Mouse (Mus musculus) midbrain, embryonic 11.5 days (tissue): ENCODE results near the gene Odc1. TPM values are rescaled to one million over a fixed set of nuclear protein-coding genes. Genes with fewer than 3 reads are reported as not detected.
"Not testable (repeated sequence)": the region's sequence is repeated elsewhere in the genome, so short reads cannot be mapped to it uniquely, and the experiment has no call there.

ENCODE experiments used
- ATAC-seq: fragments of 200-750 bp; cut with Nextera tagmentation; 2 replicates; pipeline ENCODE4 v1.8.0; 2017; ENCODE audit warnings: moderate TSS enrichment, moderate library complexity; ENCODE audit not compliant: low FRiP score
- DNase-seq: peaks from one replicate; pipeline ENCODE4 v3.0.0; 2015; ENCODE audit warnings: low spot score; ENCODE audit errors: missing footprints
- H3K27ac ChIP-seq: fragments of 300-500 bp; sonication (generic); 2 replicates; pipeline ENCODE4 v1.5.1; 2014; ENCODE audit warnings: low read depth, low read length
- H3K27me3 ChIP-seq: fragments of 300-500 bp; sonication (generic); 2 replicates; pipeline ENCODE4 v1.6.1; 2014; ENCODE audit warnings: mild to moderate bottlenecking, low read length, moderate library complexity, mixed read lengths; ENCODE audit not compliant: control insufficient read depth, insufficient read depth
- H3K36me3 ChIP-seq: fragments of 300-500 bp; sonication (generic); 2 replicates; pipeline ENCODE4 v1.6.1; 2014; ENCODE audit warnings: mild to moderate bottlenecking, low read length, moderate library complexity, mixed read lengths; ENCODE audit not compliant: control insufficient read depth, insufficient read depth
- H3K4me1 ChIP-seq: fragments of 300-500 bp; sonication (generic); 2 replicates; pipeline ENCODE4 v1.6.1; 2014; ENCODE audit warnings: low read length; ENCODE audit not compliant: control insufficient read depth, insufficient read depth
- H3K4me2 ChIP-seq: fragments of 300-500 bp; sonication (generic); 2 replicates; pipeline ENCODE4 v1.6.1; 2014; ENCODE audit warnings: mild to moderate bottlenecking, moderate library complexity
- H3K4me3 ChIP-seq: fragments of 300-500 bp; sonication (generic); 2 replicates; pipeline ENCODE4 v1.5.1; 2014; ENCODE audit warnings: low read depth, low read length
- H3K9ac ChIP-seq: fragments of 300-500 bp; sonication (generic); 2 replicates; pipeline ENCODE4 v1.6.1; 2014; ENCODE audit warnings: low read length
- H3K9me3 ChIP-seq: fragments of 300-500 bp; sonication (generic); 2 replicates; pipeline ENCODE4 v1.6.1; 2016; ENCODE audit warnings: low read length; ENCODE audit not compliant: control insufficient read depth
- WGBS: fragments of 180-500 bp; shearing (Covaris S2); extraction: QIAGEN DNeasy Blood & Tissue Kit; methylation state at CpG from one replicate; pipeline ENCODE4 v1.1.7; 2014; 5-methylcytosine and 5-hydroxymethylcytosine counted together
- polyA plus RNA-seq: library from polyadenylated mRNA; unstranded; fragments of >200 nt; fragmentation: Nextera tagmentation; extraction: Ambion mirVana; gene quantifications from 2 replicates; pipeline ENCODE4 v1.2.1, GENCODE M21; 2014

The Odc1 gene
- polyA plus RNA-seq, 1 experiment from 2014 or later, result 314 TPM

DNA sequence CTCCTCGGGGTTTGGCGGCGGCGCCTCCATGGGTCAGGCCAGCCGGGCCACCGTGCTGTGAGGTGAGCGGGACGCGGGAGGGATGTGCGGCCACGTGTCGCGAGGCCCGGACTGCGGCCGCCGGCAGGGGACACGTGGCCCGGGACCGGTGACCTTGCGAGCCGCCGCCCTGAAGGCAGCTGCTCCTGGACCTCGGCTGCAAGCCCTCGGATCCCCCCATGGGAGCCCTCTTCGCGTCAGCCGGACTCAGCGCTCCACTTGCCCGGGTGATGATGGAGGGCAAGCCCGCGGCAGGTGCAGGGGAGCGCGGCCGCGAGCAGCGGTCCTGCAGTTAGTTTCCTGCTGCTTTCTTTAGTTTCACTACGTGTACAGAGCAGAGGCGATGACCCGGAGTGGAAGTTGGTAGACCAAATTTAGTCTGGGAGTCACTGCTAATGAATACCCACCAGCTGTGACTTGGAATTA is 545 bp downstream of the Odc1 start:
- WGBS, result 0% methylated on average over 38 of the region's 40 CpGs
- peaks cover 14% of the 10 kb centered on the region for H3K4me1 ChIP-seq
- H3K4me2 ChIP-seq, result peak overlapping the region; percentile 66
- no peaks in the 10 kb centered on the region for H3K9me3 ChIP-seq
- no peaks in the 10 kb centered on the region for H3K27me3 ChIP-seq
- H3K9ac ChIP-seq, result peak overlapping the region; percentile 96
- ATAC-seq (peak; percentile 72), DNase-seq (no peak)
- H3K36me3 ChIP-seq, result peaks cover 4% of the 10 kb centered on the region; the same call in 1 of the 2 replicates
- peak overlapping the region; percentile 81 for H3K27ac ChIP-seq
- peak overlapping the region; percentile 89 for H3K4me3 ChIP-seq

DNA sequence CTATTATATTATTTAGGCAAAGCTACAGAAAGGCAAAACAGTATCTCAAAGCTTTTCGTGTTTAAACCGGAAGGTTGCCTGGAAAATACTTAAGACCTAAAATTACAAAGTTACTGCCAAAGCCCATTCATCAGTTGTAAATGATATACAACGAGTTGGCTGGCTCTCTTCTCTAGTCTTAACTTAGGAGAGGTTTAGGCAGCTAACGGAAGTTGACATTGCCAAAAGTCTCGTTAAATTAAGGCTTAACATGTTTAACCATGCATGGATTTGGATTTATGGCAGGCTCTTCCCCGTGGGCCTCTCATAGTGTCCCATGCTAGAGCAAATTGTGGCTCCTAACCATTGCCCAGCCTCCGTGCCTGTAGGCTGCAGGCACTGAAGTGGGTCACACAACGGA is 1.3 kb downstream of the Odc1 start:
- Histone ChIP-seq H3K4me3 (peak overlapping the region; percentile 89), H3K9ac (peak overlapping the region; percentile 96), H3K4me2 (peak overlapping the region; percentile 66), H3K36me3 (peaks cover 6% of the 10 kb centered on the region; the same call in 1 of the 2 replicates), H3K27me3 (no peaks in the 10 kb centered on the region), H3K9me3 (no peaks in the 10 kb centered on the region), H3K27ac (no peak overlapping the region), H3K4me1 (peaks cover 14% of the 10 kb centered on the region)
- ATAC-seq (no peak), DNase-seq (peak; percentile 92)
- 4% methylated on average over 8 of the region's 8 CpGs for WGBS

DNA sequence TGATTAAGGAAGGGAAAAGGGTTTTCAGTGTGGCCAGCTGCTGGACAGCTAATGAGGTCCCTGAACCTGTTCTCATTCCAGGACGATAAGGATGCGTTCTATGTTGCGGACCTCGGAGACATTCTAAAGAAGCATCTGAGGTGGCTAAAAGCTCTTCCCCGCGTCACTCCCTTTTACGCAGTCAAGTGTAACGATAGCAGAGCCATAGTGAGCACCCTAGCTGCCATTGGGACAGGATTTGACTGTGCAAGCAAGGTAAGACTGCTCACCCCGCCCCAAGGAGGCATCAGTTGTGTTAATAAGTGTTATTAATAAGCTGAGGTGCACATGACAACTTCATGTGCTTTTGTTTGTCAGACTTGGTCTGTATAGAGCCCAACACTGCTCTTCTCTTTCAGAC is 3.0 kb downstream of the Odc1 start:
- 94% methylated on average over 9 of the region's 9 CpGs for WGBS
- H3K27me3 ChIP-seq, H3K27ac ChIP-seq, H3K4me2 ChIP-seq, H3K9me3 ChIP-seq, DNase-seq, H3K9ac ChIP-seq, ATAC-seq, H3K4me3 ChIP-seq: not testable (repeated sequence)
- H3K4me1 ChIP-seq, result peaks cover 14% of the 10 kb centered on the region
- peaks cover 14% of the 10 kb centered on the region for H3K36me3 ChIP-seq

DNA sequence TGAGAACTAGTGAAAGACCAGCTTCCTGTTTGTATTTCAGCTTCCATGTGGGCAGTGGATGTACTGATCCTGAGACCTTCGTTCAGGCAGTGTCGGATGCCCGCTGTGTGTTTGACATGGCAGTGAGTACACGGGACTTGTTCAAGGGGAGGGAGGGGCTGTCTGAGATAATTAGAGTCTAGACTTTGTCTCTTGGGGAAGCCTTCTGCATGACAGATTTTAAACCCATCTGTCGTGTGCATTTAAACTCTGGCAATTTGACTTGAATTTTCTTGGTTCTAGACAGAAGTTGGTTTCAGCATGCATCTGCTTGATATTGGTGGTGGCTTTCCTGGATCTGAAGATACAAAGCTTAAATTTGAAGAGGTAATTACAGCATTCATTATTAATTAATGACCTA is 3.9 kb downstream of the Odc1 start:
- Histone ChIP-seq H3K9me3 (no peaks in the 10 kb centered on the region), H3K27me3 (no peaks in the 10 kb centered on the region), H3K27ac (no peak overlapping the region), H3K4me2 (no peak overlapping the region), H3K36me3 (peaks cover 14% of the 10 kb centered on the region), H3K9ac (no peak overlapping the region), H3K4me3 (no peak overlapping the region), H3K4me1 (peaks cover 14% of the 10 kb centered on the region)
- 76% methylated on average over 5 of the region's 5 CpGs for WGBS
- no peak for DNase-seq
- ATAC-seq, result no peak

DNA sequence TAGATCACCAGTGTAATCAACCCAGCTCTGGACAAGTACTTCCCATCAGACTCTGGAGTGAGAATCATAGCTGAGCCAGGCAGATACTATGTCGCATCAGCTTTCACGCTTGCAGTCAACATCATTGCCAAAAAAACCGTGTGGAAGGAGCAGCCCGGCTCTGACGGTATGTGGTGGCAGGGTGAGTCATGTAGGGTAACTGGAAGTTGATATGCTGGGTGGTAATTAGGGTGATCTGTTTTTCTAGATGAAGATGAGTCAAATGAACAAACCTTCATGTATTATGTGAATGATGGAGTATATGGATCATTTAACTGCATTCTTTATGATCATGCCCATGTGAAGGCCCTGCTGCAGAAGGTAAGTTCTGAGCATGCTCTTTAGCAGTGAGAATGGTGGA is 4.8 kb downstream of the Odc1 start:
- not testable (repeated sequence) for ATAC-seq, H3K4me2 ChIP-seq, H3K9me3 ChIP-seq, H3K27me3 ChIP-seq, H3K9ac ChIP-seq, DNase-seq, H3K4me3 ChIP-seq, H3K27ac ChIP-seq
- peaks cover 11% of the 10 kb centered on the region for H3K4me1 ChIP-seq
- H3K36me3 ChIP-seq, result peaks cover 14% of the 10 kb centered on the region
- 95% methylated on average over 5 of the region's 5 CpGs for WGBS

DNA sequence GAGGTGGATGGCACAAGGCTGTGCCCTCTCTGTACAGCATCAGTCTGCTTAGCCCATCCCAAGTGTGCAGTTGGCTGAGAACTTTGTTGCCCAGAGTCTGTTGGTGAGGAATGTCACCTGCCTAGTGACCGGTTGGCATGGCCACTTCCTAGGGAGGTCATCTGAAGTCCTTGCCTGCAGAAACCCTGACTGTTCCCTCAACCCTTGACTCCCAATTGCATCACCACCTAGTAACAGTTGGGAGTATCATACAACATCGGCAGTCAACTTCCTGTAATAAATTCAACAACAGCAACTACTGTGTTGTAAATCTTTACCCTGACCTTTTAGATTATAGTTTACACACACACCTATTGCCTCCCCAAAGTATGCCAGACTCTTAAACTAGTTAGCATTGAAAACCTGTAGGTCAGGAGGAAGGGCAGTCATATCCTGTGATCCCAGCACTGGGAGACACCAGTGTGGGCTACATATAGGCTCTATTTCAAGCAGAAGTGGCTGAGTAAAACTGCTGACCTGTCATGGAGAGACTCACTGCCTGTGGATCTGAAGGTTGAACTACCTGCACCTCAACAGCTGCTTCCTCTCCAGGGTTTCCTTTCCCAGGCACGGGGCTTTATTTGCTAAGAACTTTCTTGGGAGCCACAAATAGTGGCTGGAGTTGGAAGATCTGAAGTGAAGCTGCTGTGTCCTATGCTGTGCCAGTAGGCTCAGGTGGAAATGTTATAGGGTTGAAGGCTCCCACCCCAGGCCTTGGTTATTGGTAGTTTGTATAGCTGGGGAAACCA is 6.8 kb downstream of the Odc1 start:
- H3K4me1 ChIP-seq, result peaks cover 6% of the 10 kb centered on the region
- H3K36me3 ChIP-seq, result peaks cover 14% of the 10 kb centered on the region
- H3K9me3 ChIP-seq, result no peaks in the 10 kb centered on the region
- H3K4me3 ChIP-seq, result no peak overlapping the region
- WGBS, result 83% methylated on average over 3 of the region's 3 CpGs
- DNase-seq (peak; percentile 89), ATAC-seq (no peak)
- H3K4me2 ChIP-seq, result no peak overlapping the region
- no peak overlapping the region for H3K9ac ChIP-seq
- H3K27me3 ChIP-seq, result no peaks in the 10 kb centered on the region
- no peak overlapping the region for H3K27ac ChIP-seq

DNA sequence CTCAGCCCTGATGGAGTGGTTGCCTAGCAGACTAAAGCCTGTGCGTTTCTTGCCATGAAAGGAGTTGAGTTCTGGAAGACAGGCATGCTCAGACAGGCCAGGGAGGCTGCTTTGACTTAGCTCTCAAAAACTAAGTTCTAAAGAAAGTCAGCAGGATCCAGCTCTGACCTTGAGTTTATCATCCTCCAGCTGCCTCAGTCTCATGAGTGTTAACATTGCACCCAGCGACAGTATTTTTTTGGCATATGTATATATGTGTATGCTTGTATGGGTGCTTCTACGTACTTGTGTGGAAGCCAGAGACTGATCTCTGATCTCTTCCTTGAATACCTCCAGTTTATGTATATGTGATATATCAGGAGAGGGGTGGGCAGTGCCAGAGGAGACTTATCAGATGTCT is 7.8 kb downstream of the Odc1 start:
- ATAC-seq (no peak), DNase-seq (no peak)
- no peak overlapping the region for H3K4me2 ChIP-seq
- H3K27ac ChIP-seq, result no peak overlapping the region
- H3K27me3 ChIP-seq, result no peaks in the 10 kb centered on the region
- no peak overlapping the region for H3K4me3 ChIP-seq
- no peak overlapping the region for H3K9ac ChIP-seq
- H3K9me3 ChIP-seq, result no peaks in the 10 kb centered on the region
- peaks cover 2% of the 10 kb centered on the region; the same call in 1 of the 2 replicates for H3K4me1 ChIP-seq
- 82% methylated on average over 3 of the region's 3 CpGs for WGBS
- peaks cover 14% of the 10 kb centered on the region for H3K36me3 ChIP-seq

DNA sequence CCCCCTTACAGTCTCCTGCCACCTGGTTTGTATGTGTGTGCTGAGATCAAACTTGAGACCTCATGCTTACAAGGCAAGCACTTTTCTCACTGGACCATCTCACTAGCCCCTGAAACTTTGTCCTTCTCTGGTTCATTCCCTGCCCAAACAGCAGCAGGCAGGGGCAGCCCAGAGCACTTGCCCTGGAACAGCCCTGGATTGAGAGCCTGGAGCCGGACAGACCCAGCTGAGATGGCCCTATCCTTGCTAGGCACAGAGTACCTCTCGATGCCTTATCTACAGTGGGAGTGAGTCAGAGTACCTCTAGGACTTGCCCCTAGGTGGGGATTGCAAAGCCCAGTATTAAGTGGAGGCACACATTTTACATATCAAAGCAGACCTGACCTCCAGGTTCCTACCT is 8.4 kb downstream of the Odc1 start:
- DNase-seq (no peak), ATAC-seq (no peak)
- no peak overlapping the region for H3K9ac ChIP-seq
- no peak overlapping the region for H3K4me3 ChIP-seq
- peaks cover 6% of the 10 kb centered on the region for H3K4me1 ChIP-seq
- H3K9me3 ChIP-seq, result no peaks in the 10 kb centered on the region
- H3K4me2 ChIP-seq, result no peak overlapping the region
- peaks cover 14% of the 10 kb centered on the region for H3K36me3 ChIP-seq
- WGBS, result 70% methylated on average over 2 of the region's 2 CpGs
- H3K27me3 ChIP-seq, result no peaks in the 10 kb centered on the region
- no peak overlapping the region for H3K27ac ChIP-seq

DNA sequence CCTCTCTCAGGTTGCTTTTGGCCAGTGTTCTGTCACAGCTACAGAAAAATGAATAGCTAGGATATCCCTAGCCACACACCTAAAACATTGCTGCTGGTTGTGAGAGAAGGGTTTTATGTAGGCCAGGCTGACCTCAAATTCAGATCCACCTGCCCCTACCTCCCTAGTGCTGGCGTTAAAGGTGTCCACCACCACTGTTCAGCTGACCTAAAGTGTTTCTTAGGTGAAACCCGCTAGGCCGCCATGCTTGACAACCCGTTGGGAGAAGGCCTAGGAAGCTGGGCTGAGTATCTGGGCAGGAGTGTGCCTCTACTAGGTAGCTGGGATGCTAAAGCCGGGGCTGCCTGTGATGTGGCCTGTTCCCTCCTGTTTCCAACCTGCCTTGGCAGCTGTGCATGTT is 9.0 kb downstream of the Odc1 start:
- Histone ChIP-seq H3K4me1 (peaks cover 11% of the 10 kb centered on the region), H3K4me3 (no peak overlapping the region), H3K4me2 (no peak overlapping the region), H3K27me3 (no peaks in the 10 kb centered on the region), H3K36me3 (peaks cover 14% of the 10 kb centered on the region), H3K9me3 (no peaks in the 10 kb centered on the region), H3K9ac (no peak overlapping the region), H3K27ac (no peak overlapping the region)
- 75% methylated on average over 5 of the region's 5 CpGs for WGBS
- DNase-seq (no peak), ATAC-seq (no peak)
